Mouse (Mus musculus) frontal cortex, postnatal 14 days (tissue): ENCODE results near the gene 1700007K13Rik.
A peak's percentile ranks its signal among the peaks of the same experiment; 100 is the strongest.

Source experiments
- DNase-seq, 2 experiments: peaks; one replicate each; pipeline ENCODE4 v3.0.0; 2022; ENCODE audit warnings: low spot score in 2 of 2

Gene 1700007K13Rik

DNA sequence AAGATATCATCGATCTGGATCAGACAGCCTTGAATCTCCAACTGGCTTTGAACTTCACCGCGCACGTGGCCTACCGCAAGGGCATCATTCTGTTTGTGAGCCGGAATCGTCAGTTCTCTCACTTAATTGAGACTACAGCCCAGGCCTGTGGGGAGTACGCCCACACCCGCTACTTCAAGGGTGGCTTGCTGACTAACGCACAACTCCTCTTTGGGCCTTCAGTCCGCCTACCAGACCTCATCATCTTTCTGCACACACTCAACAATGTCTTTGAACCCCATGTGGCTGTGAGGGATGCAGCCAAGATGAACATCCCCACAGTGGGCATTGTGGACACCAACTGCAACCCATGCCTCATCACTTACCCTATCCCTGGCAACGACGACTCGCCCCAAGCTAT lies 3.3 kb upstream of the 1700007K13Rik start:
- DNase-seq, result no peak

DNA sequence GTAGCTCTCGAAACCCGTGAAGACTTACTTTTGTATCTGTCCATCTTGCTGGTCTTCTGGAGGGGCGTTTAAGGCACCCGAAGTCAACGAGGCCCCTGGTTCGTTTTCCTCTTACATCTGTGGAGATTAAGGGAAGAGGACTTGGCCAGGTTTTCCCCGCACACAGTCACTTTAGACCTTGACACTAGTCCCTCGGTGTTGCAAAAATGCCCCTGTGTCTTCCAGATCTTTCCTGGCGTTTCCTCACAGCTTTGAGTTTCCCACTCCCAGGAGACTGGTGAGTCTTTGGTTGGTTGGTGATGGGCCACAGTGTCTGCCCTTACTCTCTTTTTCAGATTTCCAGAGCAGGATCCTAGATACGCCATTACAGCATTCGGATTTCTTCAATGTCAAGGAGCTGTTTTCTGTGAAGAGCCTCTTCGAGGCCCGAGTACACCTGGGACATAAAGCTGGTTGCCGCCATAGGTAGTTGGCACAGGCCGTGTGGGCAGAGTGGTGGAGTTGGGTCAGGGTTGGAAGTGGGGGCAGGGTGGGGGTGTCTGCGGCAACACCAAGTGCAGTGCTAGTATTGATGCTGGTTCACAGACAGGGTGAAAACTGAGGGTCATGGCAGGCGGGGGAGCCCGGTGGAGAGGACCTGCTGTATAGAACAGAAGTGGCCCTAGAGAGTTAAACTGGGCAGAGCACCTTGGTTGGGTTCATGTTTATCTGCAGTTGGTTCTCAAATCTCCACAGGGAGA lies 2.5 kb upstream of the 1700007K13Rik start:
- DNase-seq, result no peak

DNA sequence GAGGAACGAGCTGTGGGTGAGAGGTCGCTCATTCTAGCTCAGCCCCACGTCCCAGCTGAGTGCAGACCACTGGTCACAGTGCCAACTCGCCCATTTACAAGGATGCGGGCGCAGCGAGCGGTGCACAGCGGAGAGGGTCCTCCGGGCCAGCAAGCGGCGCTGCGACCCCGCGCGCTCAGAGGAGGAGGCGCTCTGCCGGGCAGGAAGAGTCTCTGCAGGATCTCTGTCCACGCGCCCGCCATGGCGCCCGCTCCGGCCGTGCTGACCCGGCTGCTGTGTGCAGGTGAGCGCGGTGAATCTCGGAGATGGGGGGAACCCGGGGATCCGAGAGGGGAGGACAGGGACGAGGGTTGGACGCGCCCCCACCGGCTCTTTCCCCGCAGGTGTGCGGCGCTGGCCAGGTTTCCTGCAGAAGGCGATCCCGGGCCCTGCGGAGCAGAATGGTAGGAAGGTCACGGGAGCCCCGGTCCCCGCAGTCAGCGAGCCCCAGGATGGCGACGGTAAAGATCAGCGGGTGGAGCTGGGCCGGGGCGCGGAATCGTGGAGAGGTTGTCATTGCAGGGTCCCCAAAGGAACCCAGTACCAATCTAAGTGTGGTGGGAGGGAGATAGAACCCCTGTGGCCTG lies 1.8 kb upstream of the 1700007K13Rik start, which contains the start of gene Mrps2:
Mrps2 (plus strand) TSS at position 207 of the 626 bp plus-strand sequence.
- DNase-seq, result peak; percentile 69 to 78

DNA sequence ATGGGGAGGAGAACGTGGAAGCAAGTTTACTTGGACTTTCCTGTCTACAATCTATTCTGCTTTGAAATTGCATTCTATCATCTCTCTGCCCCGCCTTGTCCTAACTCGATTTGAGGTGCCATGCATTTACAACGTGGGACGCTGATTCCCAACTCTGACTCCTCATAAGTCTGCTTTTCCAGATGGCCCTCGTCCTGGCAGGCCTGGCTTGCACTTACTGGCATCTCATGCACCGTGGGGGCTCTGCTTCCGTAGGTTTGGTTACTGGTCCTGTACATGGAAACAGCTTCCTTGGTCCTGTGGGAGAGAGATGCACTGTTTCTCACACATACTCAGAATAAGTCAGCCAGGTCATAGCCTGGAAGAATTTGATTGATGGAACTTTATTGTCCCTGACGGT lies 1.2 kb downstream of the 1700007K13Rik start:
- no peak for DNase-seq

DNA sequence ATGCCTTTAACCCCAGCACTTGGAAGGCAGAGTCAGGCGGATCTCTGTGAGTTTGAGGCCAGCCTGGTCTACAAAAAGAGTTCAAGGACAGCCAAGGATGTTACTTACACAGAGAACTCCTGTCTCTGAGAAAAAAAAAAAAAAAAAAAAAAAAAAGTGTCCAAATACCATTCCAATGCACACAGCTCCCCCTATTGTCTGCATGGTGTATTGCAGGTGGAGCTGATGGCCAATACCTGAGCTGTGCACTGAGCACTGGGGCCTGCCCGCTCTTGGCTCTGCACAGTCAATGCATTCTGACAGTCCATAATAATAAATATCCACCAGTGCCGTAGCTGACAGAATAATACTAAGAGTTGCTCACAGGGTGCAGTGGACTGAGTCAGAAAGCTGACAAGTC lies 2.2 kb downstream of the 1700007K13Rik start:
- peak in 1 of 2 experiments; percentile 48 for DNase-seq

DNA sequence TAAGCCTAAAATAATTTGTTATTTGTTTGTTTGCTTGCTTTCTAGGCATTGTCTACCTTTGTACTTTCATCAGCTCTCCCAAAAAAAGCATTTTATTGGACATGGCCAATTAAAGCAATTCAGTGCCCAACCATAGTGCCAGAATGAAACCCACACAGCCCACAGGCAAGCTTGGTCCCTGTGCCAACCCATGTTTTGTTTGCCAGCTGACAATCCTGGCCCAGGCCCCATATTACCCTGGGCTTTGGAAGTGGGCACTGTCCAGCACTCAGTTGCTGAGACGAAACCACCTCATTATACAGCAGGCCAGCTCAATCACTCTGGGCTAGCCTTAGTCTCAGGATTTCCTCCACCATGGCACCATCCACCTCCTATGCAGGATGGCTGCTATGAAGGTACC lies 9.5 kb downstream of the 1700007K13Rik start:
- no peak for DNase-seq

DNA sequence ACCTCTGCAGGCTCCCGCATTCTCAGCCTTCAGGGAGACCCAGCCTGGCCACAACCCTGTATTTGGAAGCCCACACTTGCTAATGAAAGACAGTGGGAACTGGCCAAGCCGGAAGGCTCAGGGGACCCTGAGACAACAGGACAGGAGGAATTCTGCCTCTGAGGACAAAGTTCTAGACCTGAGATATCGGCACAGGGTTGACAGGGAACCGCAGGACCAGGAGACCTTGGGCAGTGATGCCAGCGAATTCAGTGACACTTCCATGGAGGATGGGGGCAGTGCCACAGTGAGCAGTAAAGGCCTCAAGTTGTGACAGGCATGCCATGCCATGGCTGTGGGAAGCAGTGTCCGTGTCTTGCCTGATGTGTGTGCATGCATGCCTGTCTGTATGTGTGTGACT lies 12.6 kb downstream of the 1700007K13Rik start:
- DNase-seq, result no peak

DNA sequence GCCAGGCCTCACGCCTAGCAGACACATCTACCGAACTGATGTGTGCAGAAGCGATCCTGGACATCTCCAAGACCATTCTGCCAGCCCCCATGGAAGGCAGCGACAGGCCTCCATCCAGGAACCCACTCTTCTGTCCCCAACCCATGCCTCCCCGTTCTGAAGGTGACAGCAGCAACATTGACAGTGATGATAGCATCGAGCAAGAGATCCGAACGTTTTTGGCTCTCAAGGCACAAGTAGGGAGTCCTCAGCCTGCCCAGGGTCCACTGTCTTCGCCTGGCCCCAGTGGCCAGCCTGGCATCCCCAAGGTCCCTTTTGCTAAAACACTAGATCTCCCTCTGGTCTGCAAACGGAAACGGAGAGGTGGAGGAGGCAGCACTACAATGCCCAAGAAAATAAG lies 14.5 kb downstream of the 1700007K13Rik start:
- DNase-seq, result no peak

DNA sequence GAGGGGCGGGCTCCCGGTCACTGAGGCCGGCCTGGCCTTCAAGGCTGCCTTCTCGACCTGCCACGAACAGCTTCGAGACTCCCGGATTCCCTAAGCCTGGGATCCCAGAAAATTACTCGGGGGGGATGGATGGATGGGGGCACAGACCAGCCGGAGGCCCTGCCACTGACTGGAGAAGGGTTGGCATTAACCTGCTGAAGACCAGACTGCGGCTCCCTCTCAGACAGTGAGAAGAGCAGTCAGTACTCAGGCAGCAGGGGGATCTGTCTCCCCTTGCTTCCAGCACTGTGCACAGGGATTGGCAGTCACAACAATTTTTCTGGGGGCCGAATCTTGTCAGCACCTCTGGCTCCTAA lies 18.8 kb downstream of the 1700007K13Rik start:
- DNase-seq, result no peak

DNA sequence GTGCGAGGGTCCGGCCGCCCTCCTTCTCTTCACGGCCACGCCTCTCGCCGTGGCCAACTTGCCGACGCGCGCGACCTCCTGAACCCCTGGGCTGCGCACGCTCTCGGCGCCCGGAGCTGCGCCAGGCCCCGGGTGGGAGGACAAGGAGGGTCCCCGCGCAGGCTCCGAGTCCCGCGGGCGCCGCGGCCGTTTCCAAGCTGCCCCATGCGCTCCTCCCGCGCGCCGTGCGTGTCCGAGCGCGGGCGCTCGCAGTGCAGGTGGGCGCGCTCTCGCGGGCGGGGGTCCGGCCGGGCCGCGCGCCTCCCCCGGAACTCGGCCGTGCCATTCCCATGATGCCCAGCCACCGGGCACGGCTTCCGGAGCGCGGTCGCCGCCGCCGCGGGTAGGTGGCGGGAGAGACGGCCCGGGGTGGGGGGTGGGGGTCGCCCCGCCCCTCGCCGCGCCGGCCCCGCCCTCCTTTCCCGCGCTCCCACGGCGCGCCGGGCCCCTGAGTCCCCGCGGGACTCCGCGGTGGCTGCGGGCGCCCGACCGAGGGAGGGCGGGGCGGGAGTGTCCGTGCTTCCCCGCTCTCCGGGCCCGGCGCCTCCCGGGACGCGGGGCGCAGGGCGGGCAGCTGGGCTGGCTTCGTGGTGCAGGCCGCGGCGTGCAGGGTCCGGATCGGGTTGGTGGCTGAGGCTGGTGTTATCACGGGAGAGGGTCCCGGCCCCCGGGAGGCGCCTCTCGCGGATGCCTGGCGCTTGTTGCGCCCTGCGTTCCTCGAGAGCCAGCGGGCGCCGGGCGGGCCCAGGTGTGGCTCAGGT lies 19.4 kb downstream of the 1700007K13Rik start, which contains the start of gene Ppp1r26:
Ppp1r26 (plus strand) TSS at position 286 of the 800 bp plus-strand sequence.
- peak in 1 of 2 experiments; percentile 32 for DNase-seq

DNA sequence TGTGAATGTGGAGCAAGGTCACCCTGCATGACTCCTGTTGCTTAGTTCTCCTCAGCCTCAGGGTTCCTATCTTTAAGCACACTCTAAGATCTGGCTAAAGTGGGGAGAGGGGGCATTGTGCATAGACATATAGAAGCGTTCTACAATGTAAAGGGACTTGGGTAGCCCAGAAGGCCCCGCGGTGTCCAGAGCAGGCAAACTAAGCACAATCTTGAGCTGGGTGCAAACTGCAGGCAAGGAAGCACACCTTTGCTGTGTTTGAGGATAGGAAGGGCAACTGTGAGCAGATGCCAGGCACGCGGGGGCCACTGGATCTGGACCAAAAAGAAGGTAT lies 20.0 kb downstream of the 1700007K13Rik start:
- no peak for DNase-seq

DNA sequence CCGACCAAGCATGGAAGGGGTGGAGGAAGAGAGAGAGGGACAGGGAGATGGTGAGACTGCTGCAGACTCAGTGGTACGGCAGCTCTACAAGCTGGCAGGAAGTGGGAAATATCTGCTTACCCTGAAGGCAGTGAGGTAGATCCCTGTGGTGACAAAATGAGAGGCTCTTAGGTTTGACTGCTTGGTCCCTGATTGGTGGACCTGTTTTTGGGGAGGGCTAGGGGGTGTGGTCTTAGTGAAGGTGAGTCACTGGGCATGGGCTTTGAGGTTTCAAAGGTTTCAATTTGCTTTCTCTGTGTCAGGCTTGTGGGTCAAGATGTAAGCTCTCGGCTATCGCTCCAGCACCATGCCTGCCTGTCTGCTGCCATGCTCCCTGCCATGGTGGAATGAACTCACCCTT lies 21.1 kb downstream of the 1700007K13Rik start:
- no peak for DNase-seq

DNA sequence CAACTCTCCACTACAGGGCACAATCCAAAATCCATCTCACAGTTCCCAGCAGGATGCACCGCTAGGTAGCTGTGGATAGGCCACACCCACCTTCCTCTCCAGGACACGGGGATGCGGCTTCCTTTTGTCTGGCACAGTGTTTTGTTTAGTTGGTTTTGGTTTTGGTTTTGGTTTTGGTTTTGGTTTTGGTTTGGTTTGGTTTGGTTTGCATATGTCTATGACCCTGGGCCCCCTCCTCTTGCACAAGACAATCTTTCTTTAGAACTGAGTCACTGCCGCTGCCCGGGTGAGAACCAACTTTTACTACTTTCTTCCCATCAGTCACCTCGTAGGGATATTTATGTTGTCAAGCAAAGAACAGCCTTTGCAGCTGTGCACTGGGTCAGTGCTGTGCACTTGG lies 25.3 kb downstream of the 1700007K13Rik start:
- DNase-seq, result no peak

DNA sequence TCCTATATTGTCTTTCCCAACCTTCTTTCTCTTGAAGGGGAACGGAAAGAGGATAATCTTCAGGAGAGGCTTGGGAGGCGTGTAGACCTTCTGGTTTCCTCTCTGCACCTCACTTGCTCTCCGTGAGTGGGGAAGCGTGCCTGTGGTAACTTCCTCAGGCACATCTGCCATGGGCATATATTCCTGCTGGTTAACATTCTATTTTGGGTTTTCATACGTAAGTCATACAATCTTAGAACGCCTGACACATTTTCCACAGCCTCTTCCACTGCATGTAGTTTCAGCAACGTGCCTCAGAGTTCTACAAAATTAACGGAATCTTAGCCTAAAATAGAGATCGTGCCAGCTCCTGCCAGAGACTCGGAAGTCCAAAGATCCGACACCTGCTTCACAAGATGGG lies 30.7 kb downstream of the 1700007K13Rik start:
- DNase-seq, result no peak

DNA sequence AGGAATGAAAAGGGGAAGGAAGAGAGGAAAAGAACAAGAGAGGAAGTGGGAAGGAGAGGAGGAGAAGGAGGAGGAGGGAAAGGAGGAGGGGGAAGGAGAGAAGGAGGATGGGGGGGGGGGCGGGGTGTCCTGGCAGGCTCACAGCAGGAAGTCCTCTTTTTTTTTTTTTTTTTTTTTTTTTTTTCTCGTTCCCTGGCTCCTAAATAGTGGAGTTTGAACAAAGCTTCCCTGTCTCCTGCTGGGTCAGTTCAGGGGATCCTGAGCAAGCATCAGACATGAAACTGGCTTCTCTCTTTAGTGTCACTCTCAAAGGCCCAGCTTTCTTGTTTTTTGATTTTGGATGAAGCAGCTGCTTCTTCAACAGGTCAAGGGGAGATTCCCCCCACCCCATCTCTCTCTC lies 32.6 kb downstream of the 1700007K13Rik start:
- no peak for DNase-seq

DNA sequence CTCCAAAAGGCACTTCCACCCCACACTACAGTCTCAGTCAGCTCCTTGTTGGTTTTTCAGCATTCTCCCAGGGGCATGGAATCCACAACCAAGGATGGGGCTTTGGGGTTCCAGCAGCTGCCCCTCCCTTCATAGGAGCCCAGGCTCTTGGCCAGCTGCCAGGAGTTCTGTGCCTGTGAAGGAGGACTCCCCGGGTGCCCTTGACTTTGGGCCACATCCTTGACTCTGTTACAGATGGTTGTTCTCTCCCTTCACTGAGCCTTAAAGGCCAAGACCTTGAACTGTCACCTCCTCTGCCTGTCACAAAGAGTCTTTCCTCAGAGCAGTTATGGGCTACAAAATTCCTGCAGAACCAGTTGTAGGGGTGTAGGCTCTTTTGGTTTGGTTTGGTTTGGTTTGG lies 33.3 kb downstream of the 1700007K13Rik start:
- DNase-seq, result no peak

DNA sequence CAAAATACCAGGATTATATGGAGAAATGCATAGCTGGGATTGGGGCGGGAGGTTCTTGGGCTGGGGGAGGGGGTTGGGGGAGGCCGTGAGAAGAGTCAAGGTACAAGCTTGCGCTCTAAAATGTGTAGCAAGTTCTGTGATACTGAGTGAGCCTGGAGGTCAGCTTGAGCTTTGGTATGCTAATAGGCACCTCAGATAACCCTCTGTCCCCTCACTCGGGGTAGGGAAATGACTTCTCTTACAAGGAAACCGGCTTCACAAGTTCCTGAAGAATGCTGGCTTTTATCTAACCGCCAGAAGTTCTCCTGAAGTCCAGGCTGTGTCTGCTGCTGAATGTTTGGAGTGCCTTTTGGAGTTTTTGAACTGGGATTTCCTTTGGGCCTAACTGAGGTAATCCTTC lies 35.3 kb downstream of the 1700007K13Rik start:
- no peak for DNase-seq

DNA sequence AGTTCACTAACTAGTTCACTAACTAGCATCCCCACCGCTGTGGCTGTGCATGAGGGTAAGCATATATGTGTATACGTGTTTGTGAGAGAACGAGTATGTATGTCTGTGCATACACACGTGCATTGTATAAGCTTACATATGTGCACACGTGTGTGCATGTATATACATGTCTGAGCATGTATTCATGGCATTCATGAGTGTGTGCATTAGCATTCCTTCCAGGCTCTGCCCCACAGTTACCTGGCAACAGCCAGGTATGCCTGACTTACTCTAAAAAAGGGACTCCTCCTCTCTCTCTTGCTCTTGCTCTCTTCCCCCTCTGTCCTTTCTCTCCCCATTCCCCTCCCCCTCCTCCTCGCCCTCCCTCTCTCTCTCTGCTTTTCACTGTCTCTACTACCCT lies 38.9 kb downstream of the 1700007K13Rik start:
- no peak for DNase-seq

DNA sequence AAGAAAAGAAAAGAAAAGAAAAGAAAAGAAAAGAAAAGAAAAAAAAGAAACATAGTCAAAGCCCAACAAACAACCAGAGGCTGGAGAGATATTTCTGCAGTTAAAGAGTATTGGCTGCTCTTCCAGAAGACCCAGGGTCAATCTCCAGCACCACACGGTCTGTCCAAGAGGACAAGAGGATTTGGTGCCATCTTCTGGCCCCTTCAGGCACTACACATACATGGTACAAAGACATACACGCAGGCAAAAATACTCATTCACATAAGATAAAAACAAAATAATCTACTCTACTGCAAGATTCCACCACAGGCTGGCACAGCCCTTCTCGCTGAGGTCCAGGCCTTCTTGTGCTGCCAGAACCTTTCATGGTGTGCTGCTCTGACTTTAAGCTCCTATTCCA lies 43.0 kb downstream of the 1700007K13Rik start:
- DNase-seq, result no peak

DNA sequence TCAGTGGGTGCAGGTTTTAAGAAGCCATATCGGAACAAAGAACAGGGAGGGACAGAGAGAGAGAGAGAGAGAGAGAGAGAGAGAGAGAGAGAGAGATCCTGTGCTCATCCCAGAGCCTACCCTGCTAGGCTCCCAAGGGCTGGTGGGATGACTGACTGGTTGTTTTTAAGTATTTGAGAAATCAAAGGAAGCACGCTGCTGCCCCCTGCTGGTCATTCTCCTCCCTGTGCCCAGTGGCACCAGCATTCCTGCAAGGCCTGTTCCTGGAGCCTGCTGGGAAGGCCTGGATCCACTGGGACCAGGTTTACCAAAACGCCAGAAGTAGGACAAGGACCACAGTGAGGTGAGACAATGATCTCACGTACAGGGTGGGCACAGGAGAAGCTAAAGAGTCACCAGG lies 46.2 kb downstream of the 1700007K13Rik start:
- DNase-seq, result peak; percentile 82 to 95

DNA sequence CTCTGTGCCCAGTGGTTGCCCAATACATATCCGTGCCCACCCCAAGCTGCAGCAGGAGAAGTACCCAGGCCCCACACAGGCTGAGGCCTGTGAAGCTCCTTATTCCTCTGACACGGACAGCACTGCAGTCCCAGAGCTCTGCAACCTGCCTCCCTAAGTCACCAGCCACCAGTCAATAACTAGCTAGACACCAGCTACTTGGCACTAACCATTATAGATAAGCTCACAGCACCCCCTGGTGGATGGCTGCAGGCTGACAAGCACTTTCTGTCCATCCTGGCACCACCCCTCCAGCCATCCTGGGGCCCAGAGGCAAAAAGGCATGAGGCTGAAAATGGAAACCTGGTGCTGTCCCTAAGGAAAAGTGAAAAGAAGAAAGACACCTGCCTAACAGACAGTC lies 48.1 kb downstream of the 1700007K13Rik start:
- DNase-seq, result peak; percentile 75 to 88

DNA sequence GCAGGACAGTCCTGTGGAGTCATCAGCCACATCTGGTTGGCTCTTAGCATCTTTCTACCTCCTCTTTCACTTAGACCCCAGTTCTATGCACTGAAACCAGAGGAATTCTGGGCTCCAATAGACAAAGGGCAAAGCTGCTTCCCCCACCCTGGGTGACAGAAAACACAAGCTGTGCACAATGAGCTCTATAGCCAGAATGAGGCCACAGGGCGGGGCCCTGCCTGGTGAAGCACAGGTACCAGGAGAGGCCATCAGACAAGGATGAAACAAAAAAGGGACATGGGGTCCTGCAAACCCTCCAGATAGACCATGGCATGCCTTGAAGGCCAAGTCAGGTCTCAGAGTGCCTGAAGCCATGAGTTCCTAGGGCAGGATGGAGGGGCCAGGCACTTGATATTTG lies 49.6 kb downstream of the 1700007K13Rik start:
- DNase-seq, result no peak
